Mouse (Mus musculus): ENCODE data around the gene 1700088E04Rik.
A peak's percentile ranks its signal among the peaks of the same experiment; 100 is the strongest.

Gene 1700088E04Rik

DNA sequence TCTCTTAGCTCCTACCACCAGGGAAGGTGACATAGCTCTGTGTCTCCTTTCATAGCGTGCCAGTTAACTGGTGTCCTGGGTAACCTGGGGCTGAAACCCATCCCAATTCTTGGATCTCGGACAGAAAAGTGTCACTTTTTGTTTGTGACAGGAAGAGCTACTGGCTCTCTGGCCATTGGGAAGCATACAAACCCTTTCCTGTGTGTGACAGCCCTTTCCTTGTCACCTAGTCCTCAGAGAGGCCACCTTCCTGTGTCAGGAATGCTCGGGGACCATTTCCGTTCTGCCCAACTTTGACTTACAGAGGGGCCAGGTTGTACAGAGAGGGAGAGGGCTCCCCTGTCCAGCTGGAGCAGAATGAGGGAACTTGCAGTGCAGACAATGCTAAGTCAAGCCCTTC is 41.6 kb downstream of the 1700088E04Rik start:
- DNase-seq (ENCODE audit: low read depth, low spot score) = no peak

DNA sequence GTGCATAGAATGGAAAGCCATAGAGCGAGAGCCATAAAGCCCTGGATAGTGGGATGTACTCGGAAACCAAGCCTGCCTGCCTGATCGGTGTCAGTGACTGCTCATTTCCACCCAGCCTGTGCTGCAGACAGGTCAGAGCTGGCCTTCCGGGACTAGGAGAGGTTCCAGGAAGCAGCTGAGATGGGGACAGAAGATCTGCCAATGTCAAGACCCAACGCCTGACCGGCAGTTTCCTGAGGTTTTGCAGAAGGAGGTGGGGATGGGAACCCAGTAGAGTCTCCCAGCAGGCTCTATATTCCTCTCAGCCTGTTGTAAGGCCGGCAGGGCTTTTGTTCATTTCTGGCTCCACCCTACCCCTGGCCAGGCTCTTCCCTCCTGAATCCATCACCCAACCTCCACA is 42.2 kb downstream of the 1700088E04Rik start:
- DNase-seq (ENCODE audit: low read depth, low spot score) = peak; percentile 39

DNA sequence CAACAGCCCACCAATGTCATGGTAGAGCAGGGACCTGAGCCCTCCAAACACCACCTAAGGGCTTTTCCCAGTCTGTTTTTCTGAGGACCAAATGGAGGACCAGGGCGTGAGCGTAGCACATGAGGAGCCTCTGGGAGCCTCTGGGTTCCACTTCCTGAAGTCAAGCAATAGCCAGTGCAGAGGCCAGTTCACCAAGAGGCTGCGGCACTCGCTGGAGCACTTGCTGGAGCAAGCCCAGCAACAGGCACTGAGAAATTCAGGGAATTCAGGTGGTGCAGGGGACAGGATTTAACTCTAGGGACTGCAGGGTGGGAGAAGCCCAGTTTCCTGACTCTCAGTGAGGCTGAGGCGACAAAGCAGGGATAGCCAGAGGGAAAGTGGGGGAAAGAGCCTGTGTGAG is 42.8 kb downstream of the 1700088E04Rik start:
- peak; percentile 27 for DNase-seq (ENCODE audit: low read depth, low spot score)

DNA sequence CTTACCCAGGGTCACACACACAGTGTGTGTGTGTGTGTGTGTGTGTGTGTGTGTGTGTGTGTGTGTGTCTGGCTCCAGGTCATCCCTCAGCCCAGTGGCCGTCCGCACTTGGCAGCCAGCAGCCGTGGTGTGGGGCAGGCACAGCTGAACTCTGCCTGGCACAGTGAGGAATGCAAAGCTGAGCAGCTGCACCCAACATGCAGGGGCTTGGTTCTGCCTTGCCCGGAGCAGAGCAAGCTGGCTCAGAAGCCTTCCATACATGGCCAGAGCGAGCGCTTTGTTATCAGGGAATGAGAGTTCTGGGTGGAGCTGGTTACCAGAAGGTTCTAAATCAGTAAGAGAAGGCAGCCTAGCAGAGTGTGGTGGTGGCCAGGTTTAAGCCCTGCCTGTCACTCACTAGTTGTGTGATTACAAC is 43.4 kb downstream of the 1700088E04Rik start:
- DNase-seq (ENCODE audit: low read depth, low spot score) = peak; percentile 47

DNA sequence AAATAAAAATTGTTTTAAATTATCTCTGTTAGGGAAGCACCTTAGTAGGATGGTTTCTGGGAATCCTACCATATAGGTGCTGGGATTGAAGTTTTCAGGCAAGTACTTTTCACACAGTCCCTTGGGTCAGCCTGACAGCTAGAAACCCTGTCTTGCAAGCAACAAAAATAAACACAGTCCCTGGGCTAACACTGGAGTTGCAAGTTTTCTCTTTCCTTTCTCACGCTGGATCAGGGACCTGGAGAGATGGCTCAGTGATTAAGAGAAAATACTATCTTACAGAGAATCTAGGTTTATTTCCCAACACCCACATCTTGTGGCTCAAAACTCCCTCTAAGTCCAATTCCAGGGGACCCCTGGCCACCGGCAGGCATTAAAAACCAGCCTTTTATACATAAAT is 43.9 kb downstream of the 1700088E04Rik start:
- no peak for DNase-seq (ENCODE audit: low read depth, low spot score)

DNA sequence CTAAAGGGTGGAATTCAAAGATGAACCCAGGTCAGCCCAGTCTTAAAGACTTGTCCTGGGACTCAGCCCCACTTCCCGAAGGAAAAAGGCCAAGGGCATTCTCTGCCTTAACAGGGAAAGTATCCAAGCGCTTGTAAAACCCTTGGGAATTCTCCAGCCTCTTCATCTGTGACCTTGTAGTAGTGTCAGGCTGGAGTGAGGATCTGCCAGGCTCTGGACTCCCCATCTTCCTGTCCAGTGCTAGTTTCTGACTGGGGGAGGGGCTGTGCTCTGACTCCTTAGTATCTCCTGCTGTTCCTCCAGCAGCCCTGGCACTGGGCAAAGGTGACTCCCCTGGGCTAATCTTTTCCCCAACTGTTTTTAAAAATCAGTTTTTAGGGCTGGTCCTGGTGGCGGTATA is 44.5 kb downstream of the 1700088E04Rik start:
- DNase-seq (ENCODE audit: low read depth, low spot score) = no peak

DNA sequence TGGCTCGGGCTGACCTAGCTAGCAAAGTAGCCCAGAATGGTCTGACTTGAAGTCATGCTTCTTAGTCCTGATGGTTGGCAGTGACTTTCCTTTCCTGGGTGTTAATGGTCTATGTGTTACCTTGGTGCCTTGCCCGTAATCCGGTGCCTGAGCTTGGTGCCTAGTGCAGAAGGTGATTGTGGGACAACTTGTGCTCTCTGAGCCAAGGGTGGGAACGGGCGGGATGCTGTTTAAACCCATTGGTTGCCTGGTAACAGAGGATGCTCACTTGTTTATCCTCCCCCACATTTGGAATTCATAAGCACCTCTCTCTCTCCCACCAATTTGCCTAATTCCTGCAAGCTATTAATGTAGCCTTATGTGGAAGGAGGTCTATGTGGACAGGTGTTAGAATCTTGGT is 45.6 kb downstream of the 1700088E04Rik start:
- no peak for DNase-seq (ENCODE audit: low read depth, low spot score)

DNA sequence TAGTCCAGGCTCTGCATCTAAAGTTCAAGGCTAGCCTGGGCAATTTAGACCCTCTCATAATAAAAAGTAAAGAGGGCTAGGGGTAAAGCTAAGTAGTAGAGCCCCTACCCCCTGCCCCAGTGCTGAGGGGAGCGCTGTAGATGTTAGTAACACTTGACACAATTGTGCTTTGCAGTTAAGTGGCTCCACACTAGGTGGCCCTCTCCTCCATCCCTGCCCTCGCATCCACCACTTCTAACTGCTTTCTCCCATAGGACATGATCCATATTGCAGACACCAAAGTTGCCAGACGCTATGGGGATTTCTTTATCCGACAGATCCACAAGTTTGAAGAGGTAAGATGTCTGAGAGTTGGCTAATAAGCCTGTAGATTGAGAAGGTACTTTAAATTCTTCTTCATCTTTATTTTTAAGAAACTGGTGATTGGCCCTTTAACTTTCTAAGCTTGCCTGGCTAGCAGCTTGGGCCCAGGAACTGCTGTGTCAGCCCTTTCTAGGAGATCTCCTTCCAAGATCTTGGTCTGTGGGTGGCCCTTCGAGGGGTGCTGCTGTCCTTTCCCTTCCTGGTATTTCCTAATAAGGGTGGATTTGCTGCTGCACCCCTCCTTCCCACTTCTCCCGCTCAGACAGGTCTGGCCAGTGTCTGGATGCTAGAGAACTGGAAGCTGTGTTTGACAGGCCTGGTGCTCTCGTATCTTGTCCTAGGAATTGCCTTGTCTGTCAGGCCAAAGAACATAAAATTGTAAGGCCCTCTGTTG is 47.8 kb downstream of the 1700088E04Rik start:
- no peak for DNase-seq (ENCODE audit: low read depth, low spot score)

DNA sequence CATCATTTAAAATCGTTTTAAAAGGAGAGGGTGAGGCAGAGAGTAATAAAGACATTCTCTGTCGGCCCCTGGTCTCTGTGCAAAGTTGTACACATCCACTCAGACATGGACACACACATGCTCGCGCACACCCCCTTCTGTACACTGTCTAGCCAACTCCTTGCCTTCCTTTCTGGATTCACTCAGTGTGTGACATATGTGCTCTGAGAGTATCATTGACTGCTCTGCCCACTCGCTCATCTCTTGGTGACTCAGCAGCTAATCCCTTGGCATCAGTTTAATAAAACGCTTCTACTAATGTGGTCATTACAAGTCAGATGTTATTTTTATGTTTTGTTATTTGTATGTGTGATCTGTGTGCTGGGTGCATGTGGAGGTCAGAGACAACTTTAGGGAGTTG is 48.8 kb downstream of the 1700088E04Rik start:
- DNase-seq (ENCODE audit: low read depth, low spot score) = no peak

DNA sequence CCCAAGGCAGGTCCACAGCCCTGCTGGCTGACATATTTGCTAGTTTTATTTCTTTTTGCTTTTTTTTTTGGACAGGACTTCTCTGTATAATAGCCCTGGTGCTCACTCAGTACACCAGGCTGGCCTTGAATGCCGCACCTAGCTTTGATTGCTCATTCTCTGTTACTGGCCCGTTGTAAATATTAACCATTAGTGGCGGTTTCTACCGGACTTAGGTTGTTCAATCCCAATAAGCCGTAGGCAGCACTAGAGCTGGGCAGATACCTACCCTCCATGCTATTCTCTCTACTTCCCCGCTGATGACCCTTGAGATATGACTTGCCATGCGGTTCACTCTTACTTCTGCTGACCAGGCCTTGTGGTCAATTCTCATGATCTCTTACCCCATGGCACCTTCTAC is 61.5 kb downstream of the 1700088E04Rik start:
- no peak for DNase-seq (ENCODE audit: low read depth, low spot score)

Measured in ZHBTc4 (cell line).